In genomic region chr1:172918450-172918849, GRCm38 (mm10) we compare ENCODE assay signal across 32 mouse cellular contexts. TPM values are rescaled to one million over a fixed set of nuclear protein-coding genes. Genes with fewer than 3 reads are reported as not detected.
"Had no signal": no experiment of that assay in that cellular context is flagged by ENCODE, and none has a peak within 500 bp of the region (broad histone marks: within the 10 kb centered on the region; RNA-seq: fewer than 3 reads in every experiment).

No protein-coding gene starts in this region.

- H3K4me1 ChIP-seq: limb, embryonic 10.5 days; limb, embryonic 13.5 days; liver, embryonic 12.5 days; liver, embryonic 15.5 days; lung, embryonic 15.5 days; midbrain, embryonic 12.5 days; midbrain, embryonic 15.5 days; neural tube, embryonic 13.5 days had no signal

- H3K4me2 ChIP-seq: limb, embryonic 13.5 days; liver, embryonic 12.5 days; liver, embryonic 15.5 days; lung, embryonic 15.5 days; midbrain, embryonic 12.5 days; midbrain, embryonic 15.5 days; neural tube, embryonic 13.5 days had no signal

- H3K27me3 ChIP-seq: limb, embryonic 13.5 days; liver, embryonic 12.5 days; liver, embryonic 15.5 days; lung, embryonic 15.5 days; midbrain, embryonic 12.5 days; midbrain, embryonic 15.5 days; neural tube, embryonic 13.5 days had no signal

- DNase-seq: kidney, adult 18-20 months; kidney, adult 9 months; kidney, postnatal 14 days; kidney, postnatal 4 days; layer of hippocampus, postnatal 36 days; liver; lung, adult 18-20 months; lung, postnatal 10 days; lung, postnatal 4 days; retina, postnatal 1 day; thymus, postnatal 25 days had no signal

- H3K9me3 ChIP-seq: limb, embryonic 10.5 days; limb, embryonic 13.5 days; liver, embryonic 12.5 days; liver, embryonic 15.5 days; lung, embryonic 15.5 days; midbrain, embryonic 12.5 days; midbrain, embryonic 15.5 days; neural tube, embryonic 13.5 days had no signal

- H3K4me3 ChIP-seq: left cerebral cortex, adult 2 months; limb, embryonic 10.5 days; limb, embryonic 13.5 days; liver, embryonic 12.5 days; liver, embryonic 15.5 days; lung, embryonic 15.5 days; midbrain, embryonic 12.5 days; midbrain, embryonic 15.5 days; neural tube, embryonic 13.5 days had no signal

- H3K36me3 ChIP-seq: limb, embryonic 10.5 days; limb, embryonic 13.5 days; liver, embryonic 12.5 days; liver, embryonic 15.5 days; lung, embryonic 15.5 days; midbrain, embryonic 12.5 days; midbrain, embryonic 15.5 days; neural tube, embryonic 13.5 days had no signal

- H3K27ac ChIP-seq: left cerebral cortex, adult 2 months; limb, embryonic 10.5 days; limb, embryonic 13.5 days; liver, embryonic 12.5 days; liver, embryonic 15.5 days; lung, embryonic 15.5 days; midbrain, embryonic 12.5 days; midbrain, embryonic 15.5 days; neural tube, embryonic 13.5 days; stomach, postnatal 0 days had no signal

- H3K9ac ChIP-seq: limb, embryonic 13.5 days; liver, embryonic 12.5 days; liver, embryonic 15.5 days; lung, embryonic 15.5 days; midbrain, embryonic 12.5 days; midbrain, embryonic 15.5 days; neural tube, embryonic 13.5 days had no signal

RNA-seq across cellular contexts. Expression of gene Apcs, which starts 23.6 kb away (rescaled TPM):
- total RNA-seq: layer of hippocampus, adult 18-20 months; layer of hippocampus, postnatal 36 days; left cerebral cortex, adult 2 months; left cerebral cortex, postnatal 10 days; megakaryocyte progenitor cell, adult 5-6 weeks; megakaryocyte-erythroid progenitor cell, adult 5-6 weeks; neutrophil, adult 5-6 weeks had no signal
- polyA plus RNA-seq: limb, embryonic 10.5 days; limb, embryonic 13.5 days; midbrain, embryonic 12.5 days; midbrain, embryonic 15.5 days; neural tube, embryonic 13.5 days; small intestine, adult 2 months; spleen, adult 2 months; stomach, embryonic 14.5 days; thymus, postnatal 0 days had no signal

RNA-seq across cellular contexts. Expression of gene Olfr16, which starts 31.8 kb away (rescaled TPM):
- total RNA-seq: layer of hippocampus, adult 18-20 months; layer of hippocampus, postnatal 36 days; left cerebral cortex, adult 2 months; left cerebral cortex, postnatal 10 days; megakaryocyte progenitor cell, adult 5-6 weeks; megakaryocyte-erythroid progenitor cell, adult 5-6 weeks had no signal
- polyA plus RNA-seq: intestine, embryonic 16.5 days; kidney, embryonic 16.5 days; limb, embryonic 10.5 days; limb, embryonic 13.5 days; liver, embryonic 12.5 days; liver, embryonic 15.5 days; lung, embryonic 15.5 days; midbrain, embryonic 12.5 days; midbrain, embryonic 15.5 days; neural tube, embryonic 13.5 days; small intestine, adult 2 months; spleen, adult 2 months; stomach, embryonic 14.5 days; stomach, postnatal 0 days; thymus, postnatal 0 days had no signal
